Mouse (Mus musculus) midbrain, embryonic 12.5 days (tissue): ENCODE results near the gene Anxa4. TPM values are rescaled to one million over a fixed set of nuclear protein-coding genes. Genes with fewer than 3 reads are reported as not detected.
A peak's percentile ranks its signal among the peaks of the same experiment; 100 is the strongest.

ENCODE experiments used
- ATAC-seq: fragments of 200-750 bp; cut with Nextera tagmentation; 2 replicates; pipeline ENCODE4 v1.8.0; 2017; ENCODE audit warnings: low read depth, moderate TSS enrichment, moderate library complexity; ENCODE audit not compliant: low FRiP score
- H3K27ac ChIP-seq: fragments of 300-500 bp; sonication (generic); replicated peaks from 2 replicates; pipeline ENCODE4 v1.5.1; 2016; ENCODE audit warnings: mild to moderate bottlenecking
- H3K27me3 ChIP-seq: fragments of 300-500 bp; sonication (generic); 2 replicates; pipeline ENCODE4 v1.6.1; 2016; ENCODE audit warnings: mild to moderate bottlenecking
- H3K36me3 ChIP-seq: fragments of 300-500 bp; sonication (generic); 2 replicates; pipeline ENCODE4 v1.6.1; 2016
- H3K4me1 ChIP-seq: fragments of 300-500 bp; sonication (generic); 2 replicates; pipeline ENCODE4 v1.6.1; 2016
- H3K4me2 ChIP-seq: fragments of 300-500 bp; sonication (generic); replicated peaks from 2 replicates; pipeline ENCODE4 v1.6.1; 2016; ENCODE audit warnings: mild to moderate bottlenecking, moderate library complexity
- H3K4me3 ChIP-seq: fragments of 300-500 bp; sonication (generic); 2 replicates; pipeline ENCODE4 v1.5.1; 2016; ENCODE audit warnings: mild to moderate bottlenecking
- H3K9ac ChIP-seq: fragments of 300-500 bp; sonication (generic); replicated peaks from 2 replicates; pipeline ENCODE4 v1.6.1; 2016; ENCODE audit warnings: mild to moderate bottlenecking, moderate library complexity
- H3K9me3 ChIP-seq: fragments of 300-500 bp; sonication (generic); 2 replicates; pipeline ENCODE4 v1.6.1; 2016; ENCODE audit warnings: mild to moderate bottlenecking
- WGBS: fragments of 180-500 bp; shearing (Covaris S2); methylation state at CpG from one replicate; pipeline ENCODE4 v1.1.7; 2016; 5-methylcytosine and 5-hydroxymethylcytosine counted together
- polyA plus RNA-seq: library from polyadenylated mRNA; unstranded; fragments of >200 nt; fragmentation: Nextera tagmentation; extraction: Ambion mirVana; gene quantifications from 2 replicates; pipeline ENCODE4 v1.2.1, GENCODE M21; 2016

Anxa4 gene
- polyA plus RNA-seq, 1 experiment from 2014 or later: 6.1 TPM

- no peak overlapping the region for H3K27ac ChIP-seq
- 62% methylated on average over 7 of the region's 7 CpGs for WGBS
- no peak overlapping the region for H3K9ac ChIP-seq
- peaks cover 21% of the 10 kb centered on the region for H3K27me3 ChIP-seq
- H3K36me3 ChIP-seq: no peaks in the 10 kb centered on the region
- no peak overlapping the region for H3K4me3 ChIP-seq
- no peaks in the 10 kb centered on the region for H3K9me3 ChIP-seq
- H3K4me2 ChIP-seq: no peak overlapping the region
- no peak for ATAC-seq
- H3K4me1 ChIP-seq: peaks cover 7% of the 10 kb centered on the region; the same call in 1 of the 2 replicates
Observed at GRCm38 (mm10) chr6:86820690-86821089, 27.3 kb upstream of the Anxa4 start.

DNA sequence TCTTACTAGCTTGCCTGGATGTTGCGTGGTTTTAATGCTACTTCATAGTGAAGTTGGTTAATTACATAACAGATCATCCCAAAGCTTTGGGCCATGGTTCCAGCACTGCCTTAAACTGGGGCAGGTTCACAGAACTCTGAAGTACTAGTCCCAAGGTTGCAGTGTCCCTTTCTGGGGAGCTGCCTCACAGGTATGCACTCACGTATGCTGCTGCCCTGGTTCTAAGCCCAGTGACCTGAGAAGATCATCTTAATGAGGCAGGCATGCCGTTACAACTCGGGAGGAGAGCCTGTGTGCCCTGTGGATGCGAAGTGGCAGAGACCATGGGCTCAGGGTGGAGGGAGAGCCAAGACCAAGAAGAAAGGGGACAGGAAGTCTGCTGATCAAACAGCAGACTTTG, 26.5 kb upstream of the Anxa4 start:
- 85% methylated on average over 5 of the region's 5 CpGs for WGBS
- Histone ChIP-seq H3K9me3 (no peaks in the 10 kb centered on the region), H3K4me2 (no peak overlapping the region), H3K27me3 (peaks cover 21% of the 10 kb centered on the region), H3K4me1 (peaks cover 15% of the 10 kb centered on the region), H3K4me3 (no peak overlapping the region), H3K9ac (no peak overlapping the region), H3K27ac (no peak overlapping the region), H3K36me3 (no peaks in the 10 kb centered on the region)
- ATAC-seq: no peak

DNA sequence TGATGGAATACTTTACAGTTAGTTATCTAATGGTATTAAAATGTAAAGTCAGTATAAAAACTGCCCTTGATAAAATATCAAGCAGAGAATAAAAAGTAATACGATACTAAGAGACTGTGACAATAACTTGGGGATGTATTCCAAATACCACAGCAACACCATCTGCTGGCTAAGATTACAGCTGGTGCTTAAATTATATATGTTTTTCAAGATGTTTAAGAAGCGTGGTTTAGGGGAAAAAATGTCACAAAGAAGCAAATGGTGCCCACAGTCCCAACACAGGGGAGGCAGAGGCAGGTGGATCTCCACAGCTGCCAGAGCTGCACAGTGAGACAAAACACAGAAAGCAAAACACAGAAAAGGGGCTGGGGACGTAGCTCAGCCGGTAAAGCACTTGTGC, 25.5 kb upstream of the Anxa4 start:
- Histone ChIP-seq H3K27me3 (peaks cover 15% of the 10 kb centered on the region), H3K4me2 (no peak overlapping the region), H3K9ac (no peak overlapping the region), H3K27ac (no peak overlapping the region), H3K4me1 (peaks cover 15% of the 10 kb centered on the region), H3K4me3 (no peak overlapping the region), H3K9me3 (no peaks in the 10 kb centered on the region), H3K36me3 (no peaks in the 10 kb centered on the region)
- WGBS: 80% methylated on average over 4 of the region's 4 CpGs
- ATAC-seq: no peak

- H3K4me1 ChIP-seq: peaks cover 9% of the 10 kb centered on the region
- ATAC-seq: no peak
- H3K9me3 ChIP-seq: no peaks in the 10 kb centered on the region
- no peaks in the 10 kb centered on the region for H3K27me3 ChIP-seq
- no peak overlapping the region for H3K9ac ChIP-seq
- H3K4me2 ChIP-seq: no peak overlapping the region
- no peaks in the 10 kb centered on the region for H3K36me3 ChIP-seq
- no peak overlapping the region for H3K27ac ChIP-seq
- H3K4me3 ChIP-seq: no peak overlapping the region
- WGBS: 18% methylated on average over 8 of the region's 8 CpGs
Observed at GRCm38 (mm10) chr6:86816586-86816985, 23.2 kb upstream of the Anxa4 start.

- H3K27ac ChIP-seq: no peak overlapping the region
- 2% methylated on average over 7 of the region's 7 CpGs for WGBS
- peaks cover 9% of the 10 kb centered on the region for H3K4me1 ChIP-seq
- no peaks in the 10 kb centered on the region for H3K9me3 ChIP-seq
- no peak overlapping the region for H3K4me3 ChIP-seq
- H3K4me2 ChIP-seq: peak overlapping the region; percentile 21; the same call in 1 of the 2 replicates
- no peaks in the 10 kb centered on the region for H3K36me3 ChIP-seq
- no peak overlapping the region for H3K9ac ChIP-seq
- H3K27me3 ChIP-seq: no peaks in the 10 kb centered on the region
- ATAC-seq: no peak
Observed at GRCm38 (mm10) chr6:86815436-86815835, 22.1 kb upstream of the Anxa4 start.

GRCm38 (mm10) chr6:86814926-86815325, 21.5 kb upstream of the Anxa4 start:
- Histone ChIP-seq H3K4me1 (peaks cover 9% of the 10 kb centered on the region), H3K4me3 (no peak overlapping the region), H3K9ac (no peak overlapping the region), H3K36me3 (no peaks in the 10 kb centered on the region), H3K9me3 (no peaks in the 10 kb centered on the region), H3K27ac (no peak overlapping the region), H3K27me3 (no peaks in the 10 kb centered on the region), H3K4me2 (0 out of 2 replicates have a peak overlapping the region, but pooled peaks have one; percentile 21)
- 44% methylated on average over 3 of the region's 3 CpGs for WGBS
- ATAC-seq: no peak

- Histone ChIP-seq H3K4me2 (no peak overlapping the region), H3K4me3 (no peak overlapping the region), H3K27me3 (no peaks in the 10 kb centered on the region), H3K9me3 (no peaks in the 10 kb centered on the region), H3K36me3 (no peaks in the 10 kb centered on the region), H3K4me1 (peaks cover 13% of the 10 kb centered on the region), H3K9ac (no peak overlapping the region), H3K27ac (no peak overlapping the region)
- WGBS: 29% methylated on average over 3 of the region's 3 CpGs
- no peak for ATAC-seq
Observed at GRCm38 (mm10) chr6:86813341-86813740, 20.0 kb upstream of the Anxa4 start.

DNA sequence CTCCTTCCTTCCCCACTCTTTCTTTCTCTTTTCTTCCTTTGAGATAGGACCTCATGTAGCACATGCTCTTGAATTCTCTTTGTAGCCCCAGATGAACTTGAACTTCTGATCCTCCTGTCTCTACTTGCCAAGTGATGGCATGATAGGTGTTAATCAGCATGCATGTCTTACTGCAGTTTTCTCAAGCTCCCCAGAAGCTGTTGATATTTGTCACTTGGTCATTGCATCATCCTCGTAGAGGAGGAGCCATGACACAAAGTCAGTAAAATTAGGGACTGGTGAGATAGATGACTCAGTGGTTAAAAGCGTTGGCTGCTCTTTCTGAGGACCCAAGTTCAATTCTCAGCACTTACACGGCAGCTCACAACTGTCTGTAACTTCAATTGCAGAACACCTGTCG, 19.5 kb upstream of the Anxa4 start:
- no peak overlapping the region for H3K9ac ChIP-seq
- no peak overlapping the region for H3K4me3 ChIP-seq
- H3K27me3 ChIP-seq: no peaks in the 10 kb centered on the region
- H3K4me2 ChIP-seq: no peak overlapping the region
- H3K36me3 ChIP-seq: no peaks in the 10 kb centered on the region
- no peaks in the 10 kb centered on the region for H3K9me3 ChIP-seq
- WGBS: 68% methylated on average over 4 of the region's 4 CpGs
- no peak overlapping the region for H3K27ac ChIP-seq
- no peak for ATAC-seq
- H3K4me1 ChIP-seq: peaks cover 13% of the 10 kb centered on the region

GRCm38 (mm10) chr6:86806455-86807086, 13.2 kb upstream of the Anxa4 start:
- no peak for ATAC-seq
- Histone ChIP-seq H3K27me3 (no peaks in the 10 kb centered on the region), H3K4me3 (no peak overlapping the region), H3K4me1 (0 out of 2 replicates have a peak, but pooled peaks cover 3% of the 10 kb centered on the region), H3K9me3 (no peaks in the 10 kb centered on the region), H3K9ac (no peak overlapping the region), H3K27ac (no peak overlapping the region), H3K36me3 (no peaks in the 10 kb centered on the region), H3K4me2 (no peak overlapping the region)
- WGBS: 2% methylated on average over 5 of the region's 5 CpGs

GRCm38 (mm10) chr6:86804646-86805045, 11.3 kb upstream of the Anxa4 start:
- Histone ChIP-seq H3K4me3 (no peak overlapping the region), H3K36me3 (no peaks in the 10 kb centered on the region), H3K4me2 (no peak overlapping the region), H3K9ac (no peak overlapping the region), H3K4me1 (0 out of 2 replicates have a peak, but pooled peaks cover 2% of the 10 kb centered on the region), H3K9me3 (no peaks in the 10 kb centered on the region), H3K27me3 (no peaks in the 10 kb centered on the region), H3K27ac (no peak overlapping the region)
- ATAC-seq: no peak
- 80% methylated on average over 3 of the region's 3 CpGs for WGBS

GRCm38 (mm10) chr6:86801431-86801830, 8.0 kb upstream of the Anxa4 start:
- WGBS: 54% methylated on average over 11 of the region's 11 CpGs
- no peak overlapping the region for H3K27ac ChIP-seq
- H3K4me2 ChIP-seq: no peak overlapping the region

GRCm38 (mm10) chr6:86800467-86800866, 7.1 kb upstream of the Anxa4 start:
- H3K4me2 ChIP-seq: no peak overlapping the region
- no peak overlapping the region for H3K9ac ChIP-seq
- WGBS: 97% methylated on average over 3 of the region's 3 CpGs
- peaks cover 12% of the 10 kb centered on the region; the same call in 1 of the 2 replicates for H3K27me3 ChIP-seq
- no peaks in the 10 kb centered on the region for H3K9me3 ChIP-seq
- no peak overlapping the region for H3K27ac ChIP-seq
- H3K4me1 ChIP-seq: no peaks in the 10 kb centered on the region
- ATAC-seq: no peak
- H3K4me3 ChIP-seq: no peak overlapping the region
- H3K36me3 ChIP-seq: no peaks in the 10 kb centered on the region

More at GRCm38 (mm10) chr6:86801431-86801830, 8.0 kb upstream of the Anxa4 start:
- Histone ChIP-seq H3K27me3 (0 out of 2 replicates have a peak, but pooled peaks cover 12% of the 10 kb centered on the region), H3K4me1 (no peaks in the 10 kb centered on the region), H3K9ac (no peak overlapping the region), H3K9me3 (no peaks in the 10 kb centered on the region), H3K4me3 (no peak overlapping the region), H3K36me3 (no peaks in the 10 kb centered on the region)
- ATAC-seq: no peak

DNA sequence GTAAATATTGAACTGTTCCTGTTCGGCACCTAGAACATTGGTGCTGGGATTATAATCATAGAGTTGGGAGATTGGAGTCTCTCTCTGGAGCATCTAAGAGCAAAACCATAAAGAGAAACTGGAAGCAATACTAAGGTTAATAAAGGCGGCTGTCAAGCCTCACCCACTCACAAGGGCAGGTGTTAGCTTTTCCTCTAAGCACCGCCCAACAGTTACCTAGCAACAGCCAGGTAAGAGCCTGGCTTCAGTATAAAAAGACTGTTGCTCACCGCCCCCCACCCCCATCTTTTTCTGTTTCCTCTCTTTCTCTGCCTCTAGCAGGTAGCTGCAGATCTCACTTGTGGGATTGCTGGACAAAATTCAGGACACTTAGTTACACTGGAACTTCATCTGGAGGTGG, 4.1 kb upstream of the Anxa4 start:
- no peak for ATAC-seq

More for the DNA sequence above, 4.1 kb upstream of the Anxa4 start:
- H3K4me2 ChIP-seq: no peak overlapping the region
- peaks cover 10% of the 10 kb centered on the region for H3K4me1 ChIP-seq
- no peak overlapping the region for H3K27ac ChIP-seq
- H3K4me3 ChIP-seq: no peak overlapping the region
- 73% methylated on average over 4 of the region's 4 CpGs for WGBS
- H3K36me3 ChIP-seq: no peaks in the 10 kb centered on the region
- peaks cover 38% of the 10 kb centered on the region for H3K27me3 ChIP-seq
- no peak overlapping the region for H3K9ac ChIP-seq
- H3K9me3 ChIP-seq: no peaks in the 10 kb centered on the region
